Mouse (Mus musculus): ENCODE data around the gene Traf5. TPM values are rescaled to one million over a fixed set of nuclear protein-coding genes. Genes with fewer than 3 reads are reported as not detected.

Gene Traf5
- polyA plus RNA-seq, 1 experiment from 2014 or later: 16.1 TPM

GRCm38 (mm10) chr1:191992040-191992780 lies 100.1 kb downstream of the Traf5 start:
- Histone ChIP-seq H3K4me1 (ENCODE audit: control insufficient read depth, insufficient read depth, low read length) (peaks cover 11% of the 10 kb centered on the region), H3K27me3 (ENCODE audit: control insufficient read depth, insufficient read depth, low read length) (no peaks in the 10 kb centered on the region), H3K9me3 (replicated peaks; ENCODE audit: control insufficient read depth, low read length) (peaks cover 3% of the 10 kb centered on the region), H3K4me3 (ENCODE audit: low read length) (no peak overlapping the region), H3K9ac (ENCODE audit: low read length) (no peak overlapping the region), H3K27ac (ENCODE audit: low read length) (no peak overlapping the region), H3K4me2 (ENCODE audit: low read depth, low read length) (no peak overlapping the region), H3K36me3 (ENCODE audit: control insufficient read depth, insufficient read depth) (peaks cover 8% of the 10 kb centered on the region)
- ATAC-seq (replicated peaks; ENCODE audit: extremely low read depth, insufficient read depth, low FRiP score): no peak
- WGBS: 61% methylated on average over 7 of the region's 7 CpGs

DNA sequence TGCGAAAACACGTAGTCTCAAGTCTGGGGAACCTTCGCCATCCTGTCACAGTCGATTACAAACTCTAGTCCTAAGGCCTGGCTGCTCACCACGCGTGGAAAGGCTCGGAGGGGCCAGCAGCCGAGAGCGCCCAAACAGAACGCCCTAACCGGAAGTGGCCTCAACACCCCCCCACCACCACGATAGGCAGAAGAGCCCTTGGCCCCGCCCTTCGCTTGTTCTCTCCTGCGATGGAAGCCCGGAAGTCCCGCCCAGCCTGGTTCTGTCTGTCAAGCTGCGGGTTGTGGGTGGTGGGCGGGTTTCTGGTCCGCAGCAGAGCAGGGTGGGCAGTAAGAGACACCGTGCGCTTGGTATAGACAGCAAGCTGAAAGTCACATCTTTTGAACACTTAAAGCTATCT lies 102.4 kb downstream of the Traf5 start:
- Histone ChIP-seq H3K9me3 (replicated peaks; ENCODE audit: control insufficient read depth, low read length) (no peaks in the 10 kb centered on the region), H3K4me3 (ENCODE audit: low read length) (peak overlapping the region; percentile 62), H3K27me3 (ENCODE audit: control insufficient read depth, insufficient read depth, low read length) (no peaks in the 10 kb centered on the region), H3K9ac (ENCODE audit: low read length) (peak overlapping the region; percentile 85), H3K4me1 (ENCODE audit: control insufficient read depth, insufficient read depth, low read length) (peaks cover 11% of the 10 kb centered on the region), H3K27ac (ENCODE audit: low read length) (peak overlapping the region; percentile 82), H3K4me2 (ENCODE audit: low read depth, low read length) (peak overlapping the region; percentile 80), H3K36me3 (ENCODE audit: control insufficient read depth, insufficient read depth) (no peaks in the 10 kb centered on the region)
- ATAC-seq (replicated peaks; ENCODE audit: extremely low read depth, insufficient read depth, low FRiP score): peak; percentile 95
- WGBS: under 1% methylated on average over 22 of the region's 22 CpGs

GRCm38 (mm10) chr1:191989060-191989459 lies 103.3 kb downstream of the Traf5 start:
- Histone ChIP-seq H3K4me1 (ENCODE audit: control insufficient read depth, insufficient read depth, low read length) (peaks cover 11% of the 10 kb centered on the region), H3K27ac (ENCODE audit: low read length) (peak overlapping the region; percentile 82), H3K9ac (ENCODE audit: low read length) (no peak overlapping the region), H3K4me3 (ENCODE audit: low read length) (no peak overlapping the region), H3K36me3 (ENCODE audit: control insufficient read depth, insufficient read depth) (no peaks in the 10 kb centered on the region), H3K9me3 (replicated peaks; ENCODE audit: control insufficient read depth, low read length) (no peaks in the 10 kb centered on the region), H3K27me3 (ENCODE audit: control insufficient read depth, insufficient read depth, low read length) (no peaks in the 10 kb centered on the region), H3K4me2 (ENCODE audit: low read depth, low read length) (peak overlapping the region; percentile 80)
- WGBS: 49% methylated on average over 5 of the region's 5 CpGs
- peak; percentile 29 for ATAC-seq (replicated peaks; ENCODE audit: extremely low read depth, insufficient read depth, low FRiP score)

GRCm38 (mm10) chr1:191988646-191989045 lies 103.7 kb downstream of the Traf5 start:
- Histone ChIP-seq H3K4me2 (ENCODE audit: low read depth, low read length) (no peak overlapping the region), H3K9ac (ENCODE audit: low read length) (no peak overlapping the region)

DNA sequence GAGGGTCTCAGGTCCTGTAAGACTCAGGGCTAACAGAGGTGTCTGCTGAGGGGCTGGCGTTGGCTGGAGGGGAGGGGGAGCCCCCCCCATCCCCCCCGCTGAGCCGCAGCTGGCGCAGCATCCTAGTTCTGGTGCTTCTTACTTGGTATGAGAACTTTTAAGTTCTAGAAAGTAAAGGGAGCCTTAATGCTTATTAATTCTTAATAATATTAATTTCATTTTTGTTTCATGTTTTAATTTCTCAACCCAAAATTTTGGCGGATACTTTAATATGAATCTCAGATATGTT lies 104.9 kb downstream of the Traf5 start:
- Histone ChIP-seq H3K4me2 (ENCODE audit: low read depth, low read length) (no peak overlapping the region), H3K4me3 (ENCODE audit: low read length) (no peak overlapping the region), H3K36me3 (ENCODE audit: control insufficient read depth, insufficient read depth) (no peaks in the 10 kb centered on the region), H3K27me3 (ENCODE audit: control insufficient read depth, insufficient read depth, low read length) (no peaks in the 10 kb centered on the region), H3K27ac (ENCODE audit: low read length) (no peak overlapping the region), H3K9ac (ENCODE audit: low read length) (no peak overlapping the region), H3K4me1 (ENCODE audit: control insufficient read depth, insufficient read depth, low read length) (peaks cover 11% of the 10 kb centered on the region), H3K9me3 (replicated peaks; ENCODE audit: control insufficient read depth, low read length) (no peaks in the 10 kb centered on the region)
- WGBS: 45% methylated on average over 5 of the region's 5 CpGs
- no peak for ATAC-seq (replicated peaks; ENCODE audit: extremely low read depth, insufficient read depth, low FRiP score)

More at GRCm38 (mm10) chr1:191988646-191989045, 103.7 kb downstream of the Traf5 start:
- ATAC-seq (replicated peaks; ENCODE audit: extremely low read depth, insufficient read depth, low FRiP score): no peak
- Histone ChIP-seq H3K36me3 (ENCODE audit: control insufficient read depth, insufficient read depth) (no peaks in the 10 kb centered on the region), H3K27me3 (ENCODE audit: control insufficient read depth, insufficient read depth, low read length) (no peaks in the 10 kb centered on the region), H3K9me3 (replicated peaks; ENCODE audit: control insufficient read depth, low read length) (no peaks in the 10 kb centered on the region), H3K4me3 (ENCODE audit: low read length) (no peak overlapping the region), H3K27ac (ENCODE audit: low read length) (peak overlapping the region; percentile 82), H3K4me1 (ENCODE audit: control insufficient read depth, insufficient read depth, low read length) (peaks cover 11% of the 10 kb centered on the region)
- 29% methylated on average over 3 of the region's 3 CpGs for WGBS

DNA sequence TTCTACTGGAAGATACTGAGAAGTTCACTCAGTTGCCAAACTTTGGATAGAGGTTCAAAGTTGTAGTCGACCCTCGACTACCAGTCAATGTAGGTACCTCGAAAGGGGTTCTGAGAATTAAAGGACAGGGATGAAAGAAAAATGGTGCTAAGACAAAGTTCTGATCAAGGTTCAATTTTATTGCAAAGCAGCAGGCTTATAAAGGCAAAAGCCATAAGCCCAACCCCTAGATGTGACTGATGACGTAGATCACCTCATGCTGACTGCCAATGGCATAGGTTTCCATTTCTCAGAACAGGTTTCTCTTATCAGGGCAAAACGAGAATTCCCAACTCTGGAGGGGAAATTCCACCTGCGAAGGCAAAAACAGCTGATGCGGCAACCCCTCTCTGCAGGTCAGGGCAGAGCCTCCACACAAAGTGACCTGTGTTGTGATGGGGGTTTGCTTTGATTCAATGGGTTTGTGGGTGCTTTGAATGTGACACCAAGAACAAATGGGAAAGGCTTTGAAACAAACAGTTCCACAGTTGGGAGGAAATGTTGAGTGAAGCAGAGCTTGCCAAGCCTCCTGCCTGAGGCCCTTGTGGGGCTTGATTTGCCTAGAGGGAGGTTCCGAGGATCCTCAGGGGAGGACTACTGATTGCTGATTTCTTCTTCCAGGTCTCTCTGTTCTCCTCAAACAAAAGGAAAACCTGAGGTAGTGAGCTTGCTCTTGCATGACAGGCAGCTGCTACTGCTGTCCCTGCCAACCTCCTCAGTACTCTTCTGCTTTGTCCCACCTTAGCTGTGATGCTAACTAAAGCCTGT lies 105.5 kb downstream of the Traf5 start:
- Histone ChIP-seq H3K4me1 (ENCODE audit: control insufficient read depth, insufficient read depth, low read length) (peaks cover 17% of the 10 kb centered on the region), H3K4me3 (ENCODE audit: low read length) (no peak overlapping the region), H3K36me3 (ENCODE audit: control insufficient read depth, insufficient read depth) (no peaks in the 10 kb centered on the region), H3K9me3 (replicated peaks; ENCODE audit: control insufficient read depth, low read length) (no peaks in the 10 kb centered on the region), H3K27me3 (ENCODE audit: control insufficient read depth, insufficient read depth, low read length) (no peaks in the 10 kb centered on the region), H3K9ac (ENCODE audit: low read length) (no peak overlapping the region), H3K27ac (ENCODE audit: low read length) (no peak overlapping the region), H3K4me2 (ENCODE audit: low read depth, low read length) (no peak overlapping the region)
- 70% methylated on average over 8 of the region's 8 CpGs for WGBS
- ATAC-seq (replicated peaks; ENCODE audit: extremely low read depth, insufficient read depth, low FRiP score): no peak

DNA sequence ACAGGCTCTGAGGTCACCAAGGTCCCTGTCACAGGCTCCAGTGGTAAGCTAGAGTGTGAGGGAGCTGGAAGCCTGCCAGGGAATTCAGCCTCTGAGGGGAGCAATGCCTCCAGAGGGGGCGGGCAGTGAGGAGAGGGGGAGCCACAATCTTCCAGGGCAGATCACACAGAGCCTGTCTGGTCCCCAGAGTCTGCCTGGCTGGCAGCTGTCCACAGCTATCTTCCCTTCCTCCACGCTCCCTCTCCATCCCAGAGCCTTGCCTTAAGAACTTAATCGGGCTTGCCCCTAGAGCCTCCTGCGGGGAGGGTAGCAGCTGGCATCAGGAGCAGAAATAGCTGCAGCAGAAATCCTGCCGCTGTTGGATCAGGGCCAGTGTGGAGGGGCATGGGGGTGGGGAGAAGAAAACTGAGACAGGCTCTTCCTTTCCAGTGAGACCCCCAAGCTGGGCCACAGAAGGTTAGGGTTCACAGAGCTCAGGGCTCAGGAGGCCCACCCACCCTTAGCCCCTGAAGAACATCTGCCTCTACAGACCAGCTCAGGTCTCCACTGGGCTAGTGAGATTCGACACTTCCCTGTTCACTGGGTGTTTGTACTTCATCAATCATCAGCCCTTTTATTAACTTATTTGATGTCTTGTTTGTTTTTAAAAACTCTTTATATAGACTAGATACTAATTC lies 110.8 kb downstream of the Traf5 start:
- Histone ChIP-seq H3K27me3 (ENCODE audit: control insufficient read depth, insufficient read depth, low read length) (no peaks in the 10 kb centered on the region), H3K4me3 (ENCODE audit: low read length) (no peak overlapping the region), H3K9me3 (replicated peaks; ENCODE audit: control insufficient read depth, low read length) (no peaks in the 10 kb centered on the region), H3K4me1 (ENCODE audit: control insufficient read depth, insufficient read depth, low read length) (peaks cover 43% of the 10 kb centered on the region), H3K27ac (ENCODE audit: low read length) (peak overlapping the region; percentile 94), H3K4me2 (ENCODE audit: low read depth, low read length) (peak overlapping the region; percentile 17; the same call in 1 of the 2 replicates), H3K36me3 (ENCODE audit: control insufficient read depth, insufficient read depth) (no peaks in the 10 kb centered on the region), H3K9ac (ENCODE audit: low read length) (peak overlapping the region; percentile 47; the same call in 1 of the 2 replicates)
- peak; percentile 92 for ATAC-seq (replicated peaks; ENCODE audit: extremely low read depth, insufficient read depth, low FRiP score)
- 16% methylated on average over 6 of the region's 6 CpGs for WGBS

- H3K4me2 ChIP-seq (ENCODE audit: low read depth, low read length): no peak within 1 kb of the TSS
- no peaks in the 10 kb centered on the region for H3K27me3 ChIP-seq (ENCODE audit: control insufficient read depth, insufficient read depth, low read length)
- WGBS: 40% methylated on average over 5 of the region's 5 CpGs
- no peak within 1 kb of the TSS for H3K27ac ChIP-seq (ENCODE audit: low read length)
- H3K9me3 ChIP-seq (replicated peaks; ENCODE audit: control insufficient read depth, low read length): no peaks in the 10 kb centered on the region
- H3K4me3 ChIP-seq (ENCODE audit: low read length): no peak within 1 kb of the TSS
- H3K36me3 ChIP-seq (ENCODE audit: control insufficient read depth, insufficient read depth): no peaks in the 10 kb centered on the region
- no peak within 1 kb of the TSS for H3K9ac ChIP-seq (ENCODE audit: low read length)
- ATAC-seq (replicated peaks; ENCODE audit: extremely low read depth, insufficient read depth, low FRiP score): 0 out of 2 replicates have a peak, but pooled peaks have one; percentile 7
- H3K4me1 ChIP-seq (ENCODE audit: control insufficient read depth, insufficient read depth, low read length): peaks cover 40% of the 10 kb centered on the region
These were observed 115.2 kb downstream of the Traf5 start, which contains the start of gene Rd3 for GRCm38 (mm10) chr1:191977187-191977586. Gene Rd3, plus strand, starts transcription at chr1:191977370.

All from heart, embryonic 16.5 days (tissue).